Mouse (Mus musculus): ENCODE results near the gene Ifit1bl1.

GRCm38 (mm10) chr19:34569896-34570476 is 31.8 kb downstream of the Ifit1bl1 start:
- TF ChIP-seq EP300 (IDR thresholded peaks at IDR 0.05; ENCODE audit: low read depth), result no peak
- no peak for TF ChIP-seq CTCF (IDR thresholded peaks at IDR 0.05; ENCODE audit: low read depth)
